Mouse (Mus musculus): ENCODE results near the gene Zfp870. TPM values are rescaled to one million over a fixed set of nuclear protein-coding genes. Genes with fewer than 3 reads are reported as not detected.
"Not testable (repeated sequence)": the region's sequence is repeated elsewhere in the genome, so short reads cannot be mapped to it uniquely, and the experiment has no call there.

Gene Zfp870
- polyA plus RNA-seq, 1 experiment from 2014 or later: 7.4 TPM

- 94% methylated on average over 4 of the region's 4 CpGs for WGBS
- H3K4me1 ChIP-seq: peaks cover 11% of the 10 kb centered on the region
- no peaks in the 10 kb centered on the region for H3K27me3 ChIP-seq (ENCODE audit: poor library complexity, severe bottlenecking)
- H3K36me3 ChIP-seq (replicated peaks): no peaks in the 10 kb centered on the region
- H3K4me3 ChIP-seq: no peak overlapping the region
- no peak overlapping the region for H3K27ac ChIP-seq
- no peak for DNase-seq (ENCODE audit: extremely low spot score, low spot score)
- H3K9me3 ChIP-seq: no peaks in the 10 kb centered on the region
Measured at GRCm38 (mm10) chr17:32895421-32895820, 4.0 kb upstream of the Zfp870 start.

GRCm38 (mm10) chr17:32893901-32894300 is 2.5 kb upstream of the Zfp870 start:
- 89% methylated on average over 3 of the region's 3 CpGs for WGBS
- no peaks in the 10 kb centered on the region for H3K9me3 ChIP-seq

GRCm38 (mm10) chr17:32890852-32891238 is 597 bp downstream of the Zfp870 start:
- WGBS: 6% methylated on average over 11 of the region's 11 CpGs
- Histone ChIP-seq H3K27ac (peak overlapping the region; percentile 90), H3K9me3 (no peaks in the 10 kb centered on the region), H3K27me3 (ENCODE audit: poor library complexity, severe bottlenecking) (no peaks in the 10 kb centered on the region), H3K4me3 (peak overlapping the region; percentile 80), H3K4me1 (peaks cover 21% of the 10 kb centered on the region), H3K36me3 (replicated peaks) (peaks cover 25% of the 10 kb centered on the region)
- DNase-seq (ENCODE audit: extremely low spot score, low spot score): no peak

More at GRCm38 (mm10) chr17:32893901-32894300, 2.5 kb upstream of the Zfp870 start:
- H3K27ac ChIP-seq: no peak overlapping the region
- no peak for DNase-seq (ENCODE audit: extremely low spot score, low spot score)
- H3K4me1 ChIP-seq: peaks cover 21% of the 10 kb centered on the region
- no peaks in the 10 kb centered on the region for H3K27me3 ChIP-seq (ENCODE audit: poor library complexity, severe bottlenecking)
- H3K4me3 ChIP-seq: no peak overlapping the region
- 0 out of 2 replicates have a peak, but pooled peaks cover 2% of the 10 kb centered on the region for H3K36me3 ChIP-seq (replicated peaks)

- 98% methylated on average over 6 of the region's 6 CpGs for WGBS
- H3K9me3 ChIP-seq: no peaks in the 10 kb centered on the region
- H3K4me1 ChIP-seq: peaks cover 21% of the 10 kb centered on the region
- no peaks in the 10 kb centered on the region for H3K27me3 ChIP-seq (ENCODE audit: poor library complexity, severe bottlenecking)
- no peak overlapping the region for H3K4me3 ChIP-seq
- H3K36me3 ChIP-seq (replicated peaks): peaks cover 37% of the 10 kb centered on the region
- no peak overlapping the region for H3K27ac ChIP-seq
- DNase-seq (ENCODE audit: extremely low spot score, low spot score): no peak
Measured at GRCm38 (mm10) chr17:32889611-32890010, 1.8 kb downstream of the Zfp870 start.

- Histone ChIP-seq H3K27me3 (ENCODE audit: poor library complexity, severe bottlenecking) (peaks cover 9% of the 10 kb centered on the region; the same call in 1 of the 2 replicates), H3K4me3 (no peak overlapping the region), H3K36me3 (replicated peaks) (peaks cover 69% of the 10 kb centered on the region), H3K9me3 (no peaks in the 10 kb centered on the region), H3K27ac (no peak overlapping the region), H3K4me1 (peaks cover 9% of the 10 kb centered on the region)
- WGBS: 92% methylated on average over 14 of the region's 14 CpGs
- no peak for DNase-seq (ENCODE audit: extremely low spot score, low spot score)
Measured at GRCm38 (mm10) chr17:32880320-32881218, 10.9 kb downstream of the Zfp870 start.

- WGBS: 94% methylated on average over 11 of the region's 11 CpGs
- no peak for DNase-seq (ENCODE audit: extremely low spot score, low spot score)
- Histone ChIP-seq H3K4me1 (peaks cover 9% of the 10 kb centered on the region), H3K4me3 (no peak overlapping the region), H3K36me3 (replicated peaks) (peaks cover 51% of the 10 kb centered on the region), H3K9me3 (no peaks in the 10 kb centered on the region), H3K27me3 (ENCODE audit: poor library complexity, severe bottlenecking) (peaks cover 9% of the 10 kb centered on the region; the same call in 1 of the 2 replicates), H3K27ac (no peak overlapping the region)
Measured at GRCm38 (mm10) chr17:32878773-32879172, 12.7 kb downstream of the Zfp870 start.

- WGBS: 16% methylated on average over 22 of the region's 22 CpGs
- Histone ChIP-seq H3K9me3 (no peaks in the 10 kb centered on the region), H3K4me3 (no peak overlapping the region; the same call in 1 of the 2 replicates), H3K36me3 (replicated peaks) (peaks cover 39% of the 10 kb centered on the region), H3K27me3 (ENCODE audit: poor library complexity, severe bottlenecking) (peaks cover 9% of the 10 kb centered on the region; the same call in 1 of the 2 replicates), H3K27ac (no peak overlapping the region), H3K4me1 (peaks cover 9% of the 10 kb centered on the region)
- DNase-seq (ENCODE audit: extremely low spot score, low spot score): no peak
Measured at GRCm38 (mm10) chr17:32877471-32878171, 13.8 kb downstream of the Zfp870 start.

GRCm38 (mm10) chr17:32872696-32873095 is 18.7 kb downstream of the Zfp870 start:
- Histone ChIP-seq H3K27ac (no peak overlapping the region), H3K4me3 (no peak overlapping the region), H3K9me3 (peaks cover 3% of the 10 kb centered on the region; the same call in 1 of the 2 replicates), H3K36me3 (replicated peaks) (no peaks in the 10 kb centered on the region), H3K27me3 (ENCODE audit: poor library complexity, severe bottlenecking) (peaks cover 9% of the 10 kb centered on the region; the same call in 1 of the 2 replicates), H3K4me1 (peaks cover 6% of the 10 kb centered on the region)
- DNase-seq (ENCODE audit: extremely low spot score, low spot score): no peak
- WGBS: 78% methylated on average over 5 of the region's 5 CpGs

- Histone ChIP-seq H3K27ac (no peak overlapping the region), H3K4me3 (no peak overlapping the region), H3K36me3 (replicated peaks) (no peaks in the 10 kb centered on the region), H3K9me3 (peaks cover 3% of the 10 kb centered on the region; the same call in 1 of the 2 replicates), H3K27me3 (ENCODE audit: poor library complexity, severe bottlenecking) (0 out of 2 replicates have a peak, but pooled peaks cover 3% of the 10 kb centered on the region), H3K4me1 (peaks cover under 1% of the 10 kb centered on the region; the same call in 1 of the 2 replicates)
- no peak for DNase-seq (ENCODE audit: extremely low spot score, low spot score)
- 86% methylated on average over 4 of the region's 4 CpGs for WGBS
Measured at GRCm38 (mm10) chr17:32872091-32872490, 19.4 kb downstream of the Zfp870 start.

GRCm38 (mm10) chr17:32871483-32871882 is 20.0 kb downstream of the Zfp870 start:
- 97% methylated on average over 1 of the region's 1 CpGs for WGBS
- no peaks in the 10 kb centered on the region for H3K36me3 ChIP-seq (replicated peaks)

GRCm38 (mm10) chr17:32867266-32867665 is 24.2 kb downstream of the Zfp870 start:
- not testable (repeated sequence) for H3K4me3 ChIP-seq; H3K36me3 ChIP-seq (replicated peaks); DNase-seq (ENCODE audit: extremely low spot score, low spot score); H3K9me3 ChIP-seq; H3K27me3 ChIP-seq (ENCODE audit: poor library complexity, severe bottlenecking); H3K4me1 ChIP-seq; H3K27ac ChIP-seq
- WGBS: 64% methylated on average over 5 of the region's 7 CpGs

More at GRCm38 (mm10) chr17:32871483-32871882, 20.0 kb downstream of the Zfp870 start:
- Histone ChIP-seq H3K4me3 (no peak overlapping the region), H3K27me3 (ENCODE audit: poor library complexity, severe bottlenecking) (no peaks in the 10 kb centered on the region), H3K27ac (no peak overlapping the region), H3K4me1 (no peaks in the 10 kb centered on the region), H3K9me3 (peaks cover 3% of the 10 kb centered on the region; the same call in 1 of the 2 replicates)
- no peak for DNase-seq (ENCODE audit: extremely low spot score, low spot score)

- H3K36me3 ChIP-seq (replicated peaks); H3K27me3 ChIP-seq (ENCODE audit: poor library complexity, severe bottlenecking); H3K9me3 ChIP-seq; DNase-seq (ENCODE audit: extremely low spot score, low spot score); H3K4me3 ChIP-seq; H3K4me1 ChIP-seq; H3K27ac ChIP-seq: not testable (repeated sequence)
- 76% methylated on average over 4 of the region's 6 CpGs for WGBS
Measured at GRCm38 (mm10) chr17:32856713-32857112, 34.7 kb downstream of the Zfp870 start.

All from forebrain, embryonic 10.5 days (tissue).